Mouse (Mus musculus) MEL (cell line): ENCODE data around the gene Adh1. TPM values are rescaled to one million over a fixed set of nuclear protein-coding genes. Genes with fewer than 3 reads are reported as not detected.

ENCODE experiments used
- DNase-seq: peaks from one replicate; pipeline ENCODE4 v3.0.0; 2011; ENCODE audit warnings: low read depth, low spot score
- H3K27ac ChIP-seq: 2 replicates; pipeline ENCODE4 v1.5.1; 2012; ENCODE audit warnings: low read depth, mild to moderate bottlenecking, control low read depth, low read length, moderate library complexity; ENCODE audit not compliant: control insufficient read depth
- H3K27me3 ChIP-seq, 2 experiments: fragments of 150-350 bp in 1 of 2; sonication (generic) in 1 of 2; 2 replicates each; pipeline ENCODE4 v1.6.1; 2012; ENCODE audit warnings: low read length in 2 of 2, mild to moderate bottlenecking in 2 of 2, improper control_type of control experiment in 1 of 2, moderate library complexity in 1 of 2; ENCODE audit not compliant: insufficient read depth in 2 of 2, control insufficient read depth in 1 of 2
- H3K36me3 ChIP-seq, 2 experiments: 2 replicates each; pipeline ENCODE4 v1.6.1; 2012 to 2014; ENCODE audit warnings: low read length in 2 of 2, improper control_type of control experiment in 1 of 2, inconsistent platforms in 1 of 2, mild to moderate bottlenecking in 1 of 2; ENCODE audit not compliant: insufficient read depth in 2 of 2, control insufficient read depth in 1 of 2
- H3K4me1 ChIP-seq, 2 experiments: fragments of 150-350 bp in 1 of 2; sonication (generic) in 1 of 2; 2 replicates each; pipeline ENCODE4 v1.6.1; 2012; ENCODE audit warnings: low read length in 2 of 2, improper control_type of control experiment in 1 of 2, mild to moderate bottlenecking in 1 of 2; ENCODE audit not compliant: insufficient read depth in 2 of 2, control insufficient read depth in 1 of 2
- H3K4me3 ChIP-seq, 2 experiments: fragments of 150-350 bp in 1 of 2; sonication (generic) in 1 of 2; 2 replicates each; pipeline ENCODE4 v1.5.1; 2012; ENCODE audit warnings: low read depth in 2 of 2, low read length in 2 of 2, mild to moderate bottlenecking in 2 of 2, moderate library complexity in 2 of 2, control low read depth in 1 of 2, improper control_type of control experiment in 1 of 2; ENCODE audit not compliant: control insufficient read depth in 1 of 2, insufficient read depth in 1 of 2
- H3K79me2 ChIP-seq: 2 replicates; pipeline ENCODE4 v1.6.1; 2012; ENCODE audit warnings: mild to moderate bottlenecking, low read length, moderate library complexity; ENCODE audit not compliant: control insufficient read depth, poor library complexity, insufficient read depth
- H3K9ac ChIP-seq: 2 replicates; pipeline ENCODE4 v1.6.1; 2012; ENCODE audit warnings: low read depth, mild to moderate bottlenecking, control low read depth, low read length, moderate library complexity; ENCODE audit not compliant: control insufficient read depth, poor library complexity, severe bottlenecking
- H3K9me3 ChIP-seq: fragments of 150-350 bp; sonication (generic); replicated peaks from 2 replicates; pipeline ENCODE4 v1.6.1; 2012; ENCODE audit warnings: mild to moderate bottlenecking, low read length, improper control_type of control experiment, moderate library complexity; ENCODE audit not compliant: insufficient read depth
- BHLHE40 ChIP-seq: IDR thresholded peaks from 2 replicates; pipeline ENCODE4 v1.6.1; 2012; ENCODE audit warnings: low read depth, mild to moderate bottlenecking, inconsistent platforms, low read length, improper control_type of control experiment, borderline replicate concordance
- CHD1 ChIP-seq: IDR thresholded peaks from 2 replicates; pipeline ENCODE4 v1.6.1; 2012; ENCODE audit warnings: low read depth, mild to moderate bottlenecking, inconsistent platforms, low read length, improper control_type of control experiment
- ELF1 ChIP-seq: IDR thresholded peaks from 2 replicates; pipeline ENCODE4 v1.6.1; 2014; ENCODE audit warnings: low read depth, mild to moderate bottlenecking, inconsistent platforms, low read length, improper control_type of control experiment, moderate library complexity
- EP300 ChIP-seq, 2 experiments: IDR thresholded peaks; 2 replicates each; pipeline ENCODE4 v1.6.1; 2011; ENCODE audit warnings: improper control_type of control experiment in 2 of 2, low read length in 2 of 2, low read depth in 1 of 2, mild to moderate bottlenecking in 1 of 2
- GABPA ChIP-seq: IDR thresholded peaks from 2 replicates; pipeline ENCODE4 v1.6.1; 2012; ENCODE audit warnings: low read depth, mild to moderate bottlenecking, inconsistent platforms, low read length, improper control_type of control experiment, moderate library complexity
- GATA1 ChIP-seq: IDR thresholded peaks from 2 replicates; pipeline ENCODE4 v1.6.1; 2011; ENCODE audit warnings: low read depth, low read length, improper control_type of control experiment
- HCFC1 ChIP-seq: IDR thresholded peaks from 2 replicates; pipeline ENCODE4 v1.6.1; 2012; ENCODE audit warnings: low read depth, mild to moderate bottlenecking, inconsistent platforms, low read length, improper control_type of control experiment, moderate library complexity
- JUND ChIP-seq: IDR thresholded peaks from 2 replicates; pipeline ENCODE4 v1.6.1; 2011; ENCODE audit warnings: low read depth, mild to moderate bottlenecking, improper control_type of control experiment, low read length
- KAT2A ChIP-seq: conservative IDR thresholded peaks from 2 replicates; pipeline ENCODE4 v1.6.1; 2012; ENCODE audit warnings: low read depth, low read length, improper control_type of control experiment, inconsistent platforms
- MEF2A ChIP-seq: IDR thresholded peaks from 2 replicates; pipeline ENCODE4 v1.6.1; 2014; ENCODE audit warnings: low read depth, mild to moderate bottlenecking, inconsistent platforms, low read length, improper control_type of control experiment; ENCODE audit not compliant: poor library complexity, insufficient replicate concordance, severe bottlenecking; ENCODE audit errors: extremely low read depth
- MYB ChIP-seq: IDR thresholded peaks from 2 replicates; pipeline ENCODE4 v1.6.1; 2011; ENCODE audit warnings: mild to moderate bottlenecking, low read depth, low read length, improper control_type of control experiment
- POLR2AphosphoS2 ChIP-seq: IDR thresholded peaks from 2 replicates; pipeline ENCODE4 v1.6.1; 2011; ENCODE audit warnings: low read length, improper control_type of control experiment
- POLR2AphosphoS5 ChIP-seq: IDR thresholded peaks from 2 replicates; pipeline ENCODE4 v1.6.1; 2012; ENCODE audit warnings: low read depth, borderline replicate concordance, mild to moderate bottlenecking, inconsistent platforms, low read length, moderate library complexity, mixed read lengths
- RCOR1 ChIP-seq: IDR thresholded peaks from 2 replicates; pipeline ENCODE4 v1.6.1; 2012; ENCODE audit warnings: low read depth, mild to moderate bottlenecking, inconsistent platforms, low read length, improper control_type of control experiment
- SMC3 ChIP-seq: IDR thresholded peaks from 2 replicates; pipeline ENCODE4 v1.6.1; 2011; ENCODE audit warnings: low read depth, low read length, improper control_type of control experiment
- TAL1 ChIP-seq: IDR thresholded peaks from 2 replicates; pipeline ENCODE4 v1.6.1; 2012; ENCODE audit warnings: mild to moderate bottlenecking, inconsistent platforms, low read length, moderate library complexity, mixed read lengths
- TBP ChIP-seq: IDR thresholded peaks from 2 replicates; pipeline ENCODE4 v1.8.0; 2011; ENCODE audit warnings: low read depth, low read length, improper control_type of control experiment
- TCF12 ChIP-seq: IDR thresholded peaks from 2 replicates; pipeline ENCODE4 v1.6.1; 2014; ENCODE audit warnings: low read depth, mild to moderate bottlenecking, inconsistent platforms, low read length, improper control_type of control experiment, moderate library complexity
- UBTF ChIP-seq: IDR thresholded peaks from 2 replicates; pipeline ENCODE4 v1.6.1; 2012; ENCODE audit warnings: low read depth, mild to moderate bottlenecking, inconsistent platforms, low read length, improper control_type of control experiment, moderate library complexity, borderline replicate concordance; ENCODE audit not compliant: insufficient read depth
- USF1 ChIP-seq: IDR thresholded peaks from 2 replicates; pipeline ENCODE4 v1.6.1; 2014; ENCODE audit warnings: low read depth, mild to moderate bottlenecking, inconsistent platforms, low read length, improper control_type of control experiment, moderate library complexity
- USF2 ChIP-seq, 2 experiments: IDR thresholded peaks; 2 replicates each; pipeline ENCODE4 v1.6.1; 2011 to 2012; ENCODE audit warnings: improper control_type of control experiment in 2 of 2, low read length in 2 of 2, borderline replicate concordance in 1 of 2, inconsistent platforms in 1 of 2, low read depth in 1 of 2, mild to moderate bottlenecking in 1 of 2; ENCODE audit not compliant: insufficient read depth in 1 of 2
- ZMIZ1 ChIP-seq: IDR thresholded peaks from 2 replicates; pipeline ENCODE4 v1.6.1; 2012; ENCODE audit warnings: low read depth, mild to moderate bottlenecking, inconsistent platforms, low read length, improper control_type of control experiment, moderate library complexity
- ZNF384 ChIP-seq: IDR thresholded peaks from 2 replicates; pipeline ENCODE4 v1.6.1; 2012; ENCODE audit warnings: low read depth, mild to moderate bottlenecking, inconsistent platforms, low read length, improper control_type of control experiment
- polyA plus RNA-seq, 2 experiments: library from polyadenylated mRNA; stranded (reverse) in 1 of 2; unstranded in 1 of 2; fragments of >175 nt in 1 of 2; fragments of >200 nt in 1 of 2; gene quantifications; 2 replicates each; pipeline versions ENCODE4 v1.2.1 to v1.2.4; 2012; ENCODE audit warnings: low replicate concordance in 2 of 2, low read depth in 1 of 2; ENCODE audit not compliant: insufficient read length in 2 of 2, insufficient read depth in 1 of 2, missing spikeins in 1 of 2
- total RNA-seq: library from RNA; depleted of rRNA; stranded (reverse); fragments of 300-350 nt; gene quantifications from 2 replicates; pipeline ENCODE4 v1.2.3, GENCODE M21; 2012

Adh1 gene
- total and polyA plus RNA-seq, 3 experiments, result 0.15 TPM; not detected in 2

DNA sequence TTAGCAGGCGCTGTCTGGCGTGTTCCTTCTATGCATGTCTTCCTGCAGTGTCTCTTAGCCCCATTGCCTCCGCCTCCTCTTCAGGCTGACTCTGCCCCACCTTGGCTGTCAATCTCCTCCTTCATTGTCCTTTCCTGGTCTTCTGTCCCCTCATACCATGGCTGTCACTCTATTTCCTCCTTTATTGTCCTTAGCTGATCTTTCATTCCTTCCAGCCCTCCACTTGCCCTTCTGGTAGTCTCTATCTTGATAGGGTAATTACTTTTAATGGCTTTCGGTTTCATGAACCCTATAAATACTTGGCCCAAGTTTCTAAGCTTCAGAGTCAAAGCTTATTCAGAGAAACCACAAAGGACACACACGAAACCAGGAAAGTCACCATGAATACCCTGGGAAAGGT lies 52.2 kb downstream of the Adh1 start, which contains the start of gene Adh6a:
Gene Adh6a (plus strand): TSS at position 322 of the 400 bp plus-strand sequence.
- DNase-seq, result no peak
- Histone ChIP-seq H3K4me3 (no peak within 1 kb of the TSS), H3K36me3 (no peaks in the 10 kb centered on the region), H3K27me3 (0 out of 4 replicates have a peak, but pooled peaks cover 1 to 3% of the 10 kb centered on the region in 2 experiments), H3K9ac (no peak within 1 kb of the TSS), H3K4me1 (no peaks in the 10 kb centered on the region)
- TF ChIP-seq UBTF (no peak), CHD1 (no peak), HCFC1 (no peak), ELF1 (no peak), POLR2AphosphoS2 (no peak), SMC3 (no peak), BHLHE40 (no peak), TCF12 (no peak), TBP (no peak), MEF2A (no peak), KAT2A (no peak), POLR2AphosphoS5 (no peak), MYB (no peak), TAL1 (no peak)
- TF ChIP-seq, all 39 proteins: peak for 0
- Histone ChIP-seq H3K79me2 (no peaks in the 10 kb centered on the region), H3K27ac (no peak within 1 kb of the TSS), H3K9me3 (no peaks in the 10 kb centered on the region)

DNA sequence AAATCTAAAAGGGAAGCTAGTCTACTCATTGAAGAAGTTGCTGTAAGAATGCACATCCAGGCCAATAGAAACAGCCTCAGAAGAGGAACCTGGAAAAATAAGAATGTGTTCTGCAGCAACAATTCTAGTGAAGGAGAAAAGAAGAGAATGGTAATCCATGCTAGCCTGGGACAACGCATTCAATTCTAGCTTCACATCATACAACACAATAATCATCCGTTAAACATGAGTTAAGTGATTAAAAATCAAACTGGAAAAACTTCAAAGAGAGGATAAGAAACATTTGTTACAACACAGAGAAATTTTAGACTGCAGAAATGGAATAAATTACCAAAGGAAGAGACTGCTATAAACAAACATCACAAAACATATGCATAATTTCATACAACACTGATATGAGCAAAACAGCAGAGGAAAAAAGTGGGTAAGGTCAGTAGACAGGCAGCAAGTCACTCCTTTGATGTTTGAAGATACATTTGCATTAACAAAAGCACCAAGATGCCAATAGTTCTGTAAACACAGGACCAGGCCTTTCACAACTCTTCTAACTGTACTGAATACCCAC lies 56.2 kb downstream of the Adh1 start:
- no peak for DNase-seq
- H3K9ac ChIP-seq, result no peak overlapping the region
- no peaks in the 10 kb centered on the region for H3K9me3 ChIP-seq
- no peak for TF ChIP-seq USF2 (IDR thresholded peaks at IDR 0.05; ENCODE audit: borderline replicate concordance in 1 of 2, insufficient read depth in 1 of 2, low read depth in 1 of 2, low read length in 2 of 2)
- TF ChIP-seq GATA1, result no peak
- no peak for TF ChIP-seq MYB
- no peak for TF ChIP-seq ZNF384
- TF ChIP-seq JUND, result no peak
- no peak for TF ChIP-seq EP300 (IDR thresholded peaks at IDR 0.05; ENCODE audit: low read depth in 1 of 2, low read length in 2 of 2)
- TF ChIP-seq ZMIZ1, result no peak
- no peak for TF ChIP-seq GABPA
- no peak for TF ChIP-seq USF1
- TF ChIP-seq TBP, result no peak
- TF ChIP-seq MEF2A, result no peak
- TF ChIP-seq HCFC1, result no peak
- TF ChIP-seq CHD1, result no peak
- no peak for TF ChIP-seq RCOR1
- TF ChIP-seq POLR2AphosphoS2, result no peak
- H3K27ac ChIP-seq, result no peak overlapping the region
- H3K4me3 ChIP-seq, result no peak overlapping the region
- H3K36me3 ChIP-seq, result no peaks in the 10 kb centered on the region
- no peaks in the 10 kb centered on the region for H3K4me1 ChIP-seq
- H3K27me3 ChIP-seq, result peaks cover 5 to 9% of the 10 kb centered on the region in 2 experiments; a peak in 3 of 4 replicates
- H3K79me2 ChIP-seq, result no peaks in the 10 kb centered on the region
